Mouse (Mus musculus) urinary bladder, postnatal 25 days (tissue): ENCODE measurements around the gene Gm6902.
"Not testable (repeated sequence)": the region's sequence is repeated elsewhere in the genome, so short reads cannot be mapped to it uniquely, and the experiment has no call there.

Source experiments
- DNase-seq: peaks from one replicate; pipeline ENCODE4 v3.0.0; 2022; ENCODE audit warnings: low spot score

Gm6902 gene

DNA sequence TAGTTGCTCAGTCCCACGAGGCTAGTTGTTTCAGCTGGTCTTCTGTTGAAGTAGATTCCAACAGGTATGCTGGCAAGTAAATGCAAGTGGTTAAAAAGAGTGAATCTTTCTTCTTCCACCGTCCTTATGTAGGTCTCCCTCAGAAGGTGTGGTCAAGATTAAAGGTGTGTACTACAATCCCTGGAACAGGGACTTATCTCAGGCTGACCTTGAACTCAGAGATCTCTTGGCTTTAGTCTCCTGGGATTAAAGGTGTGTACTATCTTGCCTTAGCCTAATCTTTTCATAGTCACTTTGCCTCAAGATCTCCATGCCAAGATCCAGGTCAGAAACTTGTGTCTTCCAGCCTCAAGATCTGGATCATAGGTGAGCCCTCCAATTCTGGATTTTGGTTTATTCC, at the start of gene Gm6902:
Gene Gm6902, minus strand, starts transcription at position 101 of the 400 bp plus-strand sequence.
- DNase-seq = not testable (repeated sequence)

DNA sequence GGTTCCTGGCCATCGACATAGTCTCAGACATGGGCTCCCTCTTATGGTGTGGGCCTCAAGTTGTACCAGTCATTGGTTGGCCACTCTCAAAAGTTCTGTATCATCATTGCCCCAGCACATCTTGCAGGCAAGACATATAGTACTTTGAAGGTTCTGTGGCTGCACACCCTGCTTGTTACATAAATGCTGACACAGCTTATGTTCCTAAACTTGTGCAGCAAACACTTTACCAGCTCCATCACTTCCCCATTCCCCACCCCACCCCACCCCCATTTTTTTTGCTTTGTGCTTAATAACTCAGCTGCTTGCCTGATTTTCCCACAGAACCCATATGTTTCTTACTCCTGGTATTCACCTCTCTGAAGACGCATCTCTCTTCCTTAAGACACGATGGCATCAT, 22.2 kb upstream of the Gm6902 start, which contains the start of gene Nlrp4e:
Gene Nlrp4e, plus strand, starts transcription at position 301 of the 400 bp plus-strand sequence.
- not testable (repeated sequence) for DNase-seq

DNA sequence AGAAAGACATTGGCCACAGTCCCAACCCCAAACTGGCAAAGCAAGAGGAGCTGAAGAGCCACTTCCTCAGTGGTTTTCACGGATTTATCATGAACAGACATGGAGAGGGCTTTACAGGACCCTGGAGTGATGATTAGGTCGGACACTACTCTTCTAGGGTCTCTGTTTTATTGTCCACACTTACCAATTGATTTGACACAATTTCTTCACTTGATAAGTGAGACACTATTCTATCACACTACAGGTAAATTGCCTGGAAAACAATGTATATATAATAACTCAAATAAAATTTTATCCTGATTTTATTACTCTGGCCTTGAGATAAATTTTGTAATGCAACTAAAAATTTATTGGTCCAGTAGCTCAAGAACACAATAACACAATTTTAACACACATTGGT, 27.1 kb downstream of the Gm6902 start, which contains the start of gene Vmn1r166:
Gene Vmn1r166, minus strand, starts transcription at position 101 of the 400 bp plus-strand sequence.
- DNase-seq = not testable (repeated sequence)
